Mouse (Mus musculus) heart, embryonic 14.5 days (tissue): ENCODE data around the gene Inpp5e. TPM values are rescaled to one million over a fixed set of nuclear protein-coding genes. Genes with fewer than 3 reads are reported as not detected.
"Not testable (repeated sequence)": the region's sequence is repeated elsewhere in the genome, so short reads cannot be mapped to it uniquely, and the experiment has no call there.

Experiments
- ATAC-seq: fragments of 200-750 bp; cut with Nextera tagmentation; 2 replicates; pipeline ENCODE4 v1.8.0; 2017; ENCODE audit warnings: low read depth, moderate TSS enrichment; ENCODE audit not compliant: insufficient number of reproducible peaks, insufficient read depth, low FRiP score
- H3K27ac ChIP-seq, 2 experiments: fragments of 200-500 bp in 1 of 2; fragments of 300-500 bp in 1 of 2; sonication (generic) in 1 of 2; replicated peaks in 1 of 2; 2 replicates each; pipeline ENCODE4 v1.5.1; 2012 to 2014; ENCODE audit warnings: low read depth in 2 of 2, low read length in 2 of 2, control low read depth in 1 of 2, mild to moderate bottlenecking in 1 of 2, mixed read lengths in 1 of 2; ENCODE audit not compliant: control insufficient read depth in 1 of 2, insufficient read depth in 1 of 2
- H3K27me3 ChIP-seq: fragments of 300-500 bp; sonication (generic); 2 replicates; pipeline ENCODE4 v1.6.1; 2014; ENCODE audit warnings: mild to moderate bottlenecking, low read length, control low read depth; ENCODE audit not compliant: control insufficient read depth, insufficient read depth
- H3K36me3 ChIP-seq: fragments of 300-500 bp; sonication (generic); 2 replicates; pipeline ENCODE4 v1.6.1; 2014; ENCODE audit warnings: mild to moderate bottlenecking, control low read depth, low read length, mixed read lengths; ENCODE audit not compliant: control insufficient read depth, insufficient read depth
- H3K4me1 ChIP-seq, 2 experiments: fragments of 200-500 bp in 1 of 2; fragments of 300-500 bp in 1 of 2; sonication (generic) in 1 of 2; 2 replicates each; pipeline ENCODE4 v1.6.1; 2012 to 2014; ENCODE audit warnings: low read length in 2 of 2, control low read depth in 1 of 2, mixed read lengths in 1 of 2; ENCODE audit not compliant: control insufficient read depth in 2 of 2, insufficient read depth in 2 of 2
- H3K4me2 ChIP-seq: fragments of 300-500 bp; sonication (generic); 2 replicates; pipeline ENCODE4 v1.6.1; 2014; ENCODE audit warnings: mild to moderate bottlenecking, low read length
- H3K4me3 ChIP-seq, 2 experiments: fragments of 200-500 bp in 1 of 2; fragments of 300-500 bp in 1 of 2; sonication (generic) in 1 of 2; 2 replicates each; pipeline ENCODE4 v1.5.1; 2012 to 2014; ENCODE audit warnings: low read length in 2 of 2, mild to moderate bottlenecking in 2 of 2, control low read depth in 1 of 2, low read depth in 1 of 2, moderate library complexity in 1 of 2; ENCODE audit not compliant: control insufficient read depth in 1 of 2, insufficient read depth in 1 of 2
- H3K9ac ChIP-seq: fragments of 300-500 bp; sonication (generic); 2 replicates; pipeline ENCODE4 v1.6.1; 2014; ENCODE audit warnings: mild to moderate bottlenecking, low read length
- H3K9me3 ChIP-seq: fragments of 300-500 bp; sonication (generic); 2 replicates; pipeline ENCODE4 v1.6.1; 2016; ENCODE audit warnings: low read length, control low read depth; ENCODE audit not compliant: control insufficient read depth
- WGBS: fragments of 180-500 bp; shearing (Covaris S2); extraction: QIAGEN DNeasy Blood & Tissue Kit; methylation state at CpG from one replicate; pipeline ENCODE4 v1.1.7; 2014; 5-methylcytosine and 5-hydroxymethylcytosine counted together
- polyA plus RNA-seq: library from polyadenylated mRNA; unstranded; fragments of >200 nt; fragmentation: Nextera tagmentation; extraction: Ambion mirVana; gene quantifications from 2 replicates; pipeline ENCODE4 v1.2.1, GENCODE M21; 2014

Gene Inpp5e
- polyA plus RNA-seq, 1 experiment from 2014 or later, result 16.7 TPM

DNA sequence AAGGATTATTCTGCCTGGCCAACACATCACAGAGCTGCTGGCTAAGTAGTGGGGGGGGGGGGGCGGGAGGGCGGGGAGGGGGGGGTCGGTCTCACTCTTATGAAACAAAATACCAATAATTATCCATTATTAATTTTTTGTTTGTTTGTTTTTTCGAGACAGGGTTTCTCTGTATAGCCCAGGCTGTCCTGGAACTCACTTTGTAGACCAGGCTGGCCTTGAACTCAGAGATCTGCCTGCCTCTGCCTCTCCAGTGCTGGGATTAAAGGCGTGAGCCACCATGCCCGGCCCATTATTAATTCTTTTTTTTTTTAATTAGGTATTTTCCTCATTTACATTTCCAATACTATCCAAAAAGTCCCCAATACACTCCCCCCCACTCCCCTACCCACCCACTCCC lies 28.1 kb downstream of the Inpp5e start:
- H3K4me1 ChIP-seq, ATAC-seq, H3K9me3 ChIP-seq, H3K27me3 ChIP-seq: not testable (repeated sequence)
- peak overlapping the region; percentile 89 for H3K4me2 ChIP-seq
- peaks cover 69% of the 10 kb centered on the region for H3K36me3 ChIP-seq
- 28% methylated on average over 6 of the region's 6 CpGs for WGBS
- peak overlapping the region in 1 of 2 experiments; percentile 44; a peak in 2 of 4 replicates for H3K27ac ChIP-seq
- peak overlapping the region; percentile 82 for H3K9ac ChIP-seq
- peak overlapping the region; percentile 61 to 80 for H3K4me3 ChIP-seq

DNA sequence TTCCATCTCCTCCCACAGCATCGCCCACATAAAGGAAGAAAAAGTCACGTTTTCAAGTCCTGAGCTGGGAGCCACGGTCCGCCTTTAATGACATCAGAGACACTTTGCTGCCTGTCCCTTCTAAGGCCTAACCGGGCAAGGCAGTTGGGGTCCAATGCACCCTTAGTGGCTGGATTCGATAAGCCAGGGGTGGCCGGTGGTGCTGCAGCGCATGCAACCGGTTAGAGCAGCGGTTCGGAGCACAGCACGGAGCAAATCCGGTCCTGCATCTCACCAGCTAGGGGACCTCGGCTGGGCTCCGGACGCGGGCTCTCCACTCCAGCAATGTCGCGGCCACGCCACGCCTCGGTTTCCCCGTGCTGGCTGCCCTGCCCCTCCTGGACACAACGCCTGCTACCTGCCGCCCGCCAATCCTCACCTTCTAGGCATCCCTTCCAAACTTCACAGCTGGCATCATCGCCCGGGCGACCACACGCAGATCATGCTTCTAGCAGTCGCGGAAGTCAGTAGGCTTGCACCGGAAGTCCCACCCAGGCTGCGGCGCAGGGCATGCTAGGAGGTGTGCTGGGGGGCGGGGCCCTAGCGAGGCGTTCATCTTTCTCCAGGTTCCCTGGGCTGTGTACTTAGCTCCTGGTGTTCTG lies 28.8 kb downstream of the Inpp5e start, which contains the start of gene Snapc4:
Snapc4 (minus strand) TSS at position 523 of the 641 bp plus-strand sequence.
- Histone ChIP-seq H3K36me3 (peaks cover 69% of the 10 kb centered on the region), H3K27ac (peak within 1 kb of the TSS; percentile 19 to 44; a peak in 2 of 4 replicates), H3K9me3 (no peaks in the 10 kb centered on the region), H3K27me3 (no peaks in the 10 kb centered on the region), H3K9ac (peak within 1 kb of the TSS; percentile 82), H3K4me1 (peaks cover 0 to 5% of the 10 kb centered on the region in 2 experiments; a peak in 1 of 4 replicates), H3K4me2 (peak within 1 kb of the TSS; percentile 89), H3K4me3 (peak within 1 kb of the TSS; percentile 61 to 80)
- WGBS, result under 1% methylated on average over 38 of the region's 38 CpGs
- ATAC-seq, result peak; percentile 90

DNA sequence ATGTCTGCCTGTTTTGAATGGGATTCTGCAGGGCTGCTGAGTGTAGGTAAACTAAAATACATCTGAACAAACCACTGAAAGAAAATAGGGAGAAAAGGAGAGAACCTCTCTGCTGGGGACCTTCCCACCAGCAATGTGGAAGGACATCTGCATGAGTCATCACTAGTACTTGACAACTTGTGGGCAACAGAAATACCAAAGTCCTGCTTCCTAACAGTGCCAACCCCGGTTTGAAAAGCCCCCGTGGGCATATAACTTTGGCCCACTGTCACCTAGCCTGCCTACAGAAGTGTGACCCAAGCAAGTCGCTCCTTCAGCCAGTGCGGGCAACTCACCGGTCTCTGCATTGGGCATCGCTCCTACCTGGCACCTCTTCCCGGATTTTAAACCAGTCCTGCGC lies 36.6 kb downstream of the Inpp5e start:
- Histone ChIP-seq H3K4me3 (no peak overlapping the region), H3K27me3 (no peaks in the 10 kb centered on the region), H3K4me2 (no peak overlapping the region), H3K9me3 (no peaks in the 10 kb centered on the region), H3K27ac (no peak overlapping the region), H3K36me3 (peaks cover 99% of the 10 kb centered on the region), H3K4me1 (no peaks in the 10 kb centered on the region), H3K9ac (no peak overlapping the region)
- WGBS, result 93% methylated on average over 8 of the region's 8 CpGs
- ATAC-seq, result no peak

DNA sequence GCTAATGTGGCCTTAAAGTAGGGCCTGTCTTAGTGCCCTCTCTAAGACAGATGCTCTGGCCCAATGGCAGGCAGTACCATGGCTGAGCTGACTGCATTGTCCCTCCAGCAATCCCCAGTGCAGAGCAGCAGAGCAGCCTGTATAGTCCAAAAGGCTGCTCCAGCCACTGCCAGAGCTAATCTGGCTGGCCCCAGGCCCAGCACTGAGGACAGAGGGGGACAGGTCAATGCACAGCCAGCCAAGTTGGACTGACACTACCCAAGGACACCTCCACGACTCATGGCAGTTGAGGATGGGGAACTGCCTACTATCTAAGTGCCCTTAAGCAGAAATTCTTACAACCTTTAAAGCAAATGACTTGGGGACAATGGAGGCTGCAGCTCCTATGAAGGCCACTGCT lies 40.4 kb downstream of the Inpp5e start:
- Histone ChIP-seq H3K36me3 (peaks cover 99% of the 10 kb centered on the region), H3K27me3 (no peaks in the 10 kb centered on the region), H3K9me3 (no peaks in the 10 kb centered on the region), H3K27ac (no peak overlapping the region), H3K4me2 (no peak overlapping the region), H3K9ac (no peak overlapping the region), H3K4me1 (peaks cover 8 to 16% of the 10 kb centered on the region in 2 experiments), H3K4me3 (no peak overlapping the region)
- no peak for ATAC-seq
- WGBS, result 88% methylated on average over 1 of the region's 1 CpGs

DNA sequence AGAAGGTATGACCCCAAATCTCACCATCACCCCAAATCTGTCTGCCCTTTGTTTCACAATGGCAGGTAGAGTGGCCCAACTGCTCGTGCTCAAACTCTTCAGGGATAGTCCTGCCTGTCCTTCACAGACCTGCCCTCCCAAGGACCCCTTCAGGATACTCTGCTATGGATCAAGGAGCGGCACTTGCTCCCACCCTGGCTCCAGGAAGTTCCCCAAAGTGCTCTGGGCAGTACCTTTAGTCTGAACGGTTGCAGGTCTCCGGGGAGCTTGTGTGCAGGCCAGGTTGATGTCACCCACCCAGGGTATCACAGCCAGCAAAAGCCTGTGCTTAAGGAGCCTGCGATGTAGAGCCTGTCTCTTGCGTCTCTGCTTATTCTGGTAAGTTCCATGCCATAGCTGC lies 41.1 kb downstream of the Inpp5e start:
- Histone ChIP-seq H3K36me3 (peaks cover 97% of the 10 kb centered on the region), H3K4me2 (no peak overlapping the region), H3K4me1 (peaks cover 8 to 16% of the 10 kb centered on the region in 2 experiments), H3K27ac (no peak overlapping the region), H3K4me3 (no peak overlapping the region), H3K9ac (no peak overlapping the region), H3K27me3 (no peaks in the 10 kb centered on the region), H3K9me3 (no peaks in the 10 kb centered on the region)
- WGBS, result 95% methylated on average over 6 of the region's 6 CpGs
- no peak for ATAC-seq

DNA sequence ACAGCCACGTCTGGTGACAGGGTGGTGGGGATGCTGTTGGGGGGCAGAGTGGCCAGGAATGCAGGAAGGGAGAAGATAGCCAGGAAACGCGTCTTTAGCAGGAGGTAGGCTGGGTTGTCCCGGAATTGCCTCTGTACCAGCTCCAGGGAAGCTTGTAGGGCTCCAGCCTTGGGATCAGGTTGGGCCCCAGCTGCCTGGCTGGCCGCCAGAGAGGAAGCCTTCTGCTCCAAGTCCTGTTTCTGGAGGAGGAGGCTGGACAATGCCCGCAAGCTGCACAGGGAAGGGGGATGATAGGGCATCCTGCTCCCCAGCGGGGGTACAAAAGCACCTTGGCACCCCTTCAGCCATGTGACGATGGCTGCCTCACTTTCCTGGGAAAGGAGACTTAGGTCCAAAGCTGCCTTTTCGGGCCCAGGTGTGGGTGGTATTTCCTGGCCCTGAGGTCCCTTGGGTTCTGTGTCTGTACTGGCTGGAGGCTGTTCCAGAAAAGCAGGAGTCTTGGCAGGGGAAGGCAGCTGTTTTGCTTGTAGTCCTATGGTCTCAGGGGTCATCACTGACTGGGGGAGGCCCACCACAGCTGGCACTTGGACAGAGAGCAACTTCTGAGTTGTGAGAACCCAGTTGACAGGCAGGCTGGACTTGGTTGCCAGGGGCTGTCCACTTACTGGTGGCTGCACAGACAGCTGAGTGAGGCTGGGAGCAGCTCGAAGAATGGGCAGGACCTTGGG lies 44.1 kb downstream of the Inpp5e start:
- H3K4me3 ChIP-seq, result no peak overlapping the region
- 0 out of 2 replicates have a peak, but pooled peaks have one; percentile 49 for ATAC-seq

DNA sequence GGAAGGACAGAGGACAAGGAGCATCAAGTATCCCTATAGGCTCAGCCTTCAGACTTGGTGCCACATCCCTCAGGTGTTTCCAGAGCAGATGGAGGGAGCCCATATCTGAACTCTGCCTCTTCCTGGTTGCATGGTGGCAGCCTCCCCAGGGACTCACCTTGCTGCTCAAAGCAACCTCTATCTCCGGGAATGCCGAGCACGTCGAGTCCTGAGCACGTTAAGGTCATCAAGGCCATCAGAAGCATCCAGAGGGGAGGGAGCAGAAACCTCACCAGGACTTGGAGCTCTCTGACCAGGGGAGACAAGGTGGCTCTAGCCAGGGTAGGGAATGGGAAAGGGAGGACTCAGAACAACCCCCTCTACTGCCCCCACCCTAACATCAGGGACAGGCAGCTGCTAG lies 45.5 kb downstream of the Inpp5e start:
- H3K27ac ChIP-seq, result no peak overlapping the region
- H3K4me3 ChIP-seq, result no peak overlapping the region
- no peak overlapping the region for H3K4me2 ChIP-seq
- peaks cover 8 to 16% of the 10 kb centered on the region in 2 experiments for H3K4me1 ChIP-seq
- peaks cover 61% of the 10 kb centered on the region for H3K36me3 ChIP-seq
- no peaks in the 10 kb centered on the region for H3K27me3 ChIP-seq
- H3K9me3 ChIP-seq, result no peaks in the 10 kb centered on the region
- WGBS, result 53% methylated on average over 5 of the region's 5 CpGs
- no peak for ATAC-seq
- H3K9ac ChIP-seq, result no peak overlapping the region

More for the DNA sequence above, 44.1 kb downstream of the Inpp5e start:
- Histone ChIP-seq H3K9ac (no peak overlapping the region), H3K4me1 (peaks cover 8 to 16% of the 10 kb centered on the region in 2 experiments), H3K9me3 (no peaks in the 10 kb centered on the region), H3K36me3 (peaks cover 76% of the 10 kb centered on the region), H3K4me2 (no peak overlapping the region), H3K27me3 (no peaks in the 10 kb centered on the region), H3K27ac (peak overlapping the region; percentile 25 to 61)
- WGBS, result 46% methylated on average over 10 of the region's 10 CpGs
